Mouse (Mus musculus) lung, postnatal 0 days (tissue): ENCODE data around the gene Erg.

Source experiments
- CTCF ChIP-seq: IDR thresholded peaks from 2 replicates; pipeline ENCODE4 v1.5.1; 2016; ENCODE audit warnings: antibody characterized with exemption, mild to moderate bottlenecking
- EP300 ChIP-seq: IDR thresholded peaks from 2 replicates; pipeline ENCODE4 v1.6.1; 2016; ENCODE audit warnings: antibody characterized with exemption, mild to moderate bottlenecking, control low read depth

DNA sequence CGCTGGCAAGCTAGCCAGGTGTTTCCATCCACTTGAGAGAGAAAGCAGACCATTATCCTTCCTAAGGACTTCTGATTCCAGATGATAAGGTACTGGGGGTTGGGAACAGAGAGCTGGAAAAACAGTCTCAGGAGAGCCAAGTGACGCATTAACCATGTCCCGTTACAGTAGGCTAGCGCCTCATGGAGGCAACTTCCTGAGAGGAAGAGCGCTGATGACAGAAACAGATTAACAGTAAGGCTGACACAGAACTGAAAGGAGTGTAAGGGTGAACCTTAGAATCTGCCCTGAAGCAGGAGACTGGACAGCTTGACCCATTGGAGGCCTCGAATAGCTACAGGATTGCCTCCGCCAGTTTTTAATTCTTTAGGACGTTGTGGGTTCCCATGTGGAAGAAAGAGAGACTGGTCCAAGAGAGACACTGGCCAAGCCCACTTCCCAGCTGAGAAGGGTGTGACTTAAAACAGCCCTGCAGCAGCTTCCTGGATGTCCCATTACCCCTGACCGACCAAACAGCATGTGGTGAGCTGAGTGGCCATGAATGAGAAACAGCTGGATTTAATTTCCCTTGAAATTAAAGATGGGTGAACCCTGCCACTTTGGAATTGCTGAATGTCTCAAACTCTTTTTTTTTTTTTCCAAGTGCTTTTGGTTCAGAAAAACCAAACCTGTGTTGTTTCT lies 264.3 kb downstream of the Erg start:
- TF ChIP-seq CTCF = peak; percentile 19; the same call in 1 of the 2 replicates
- TF ChIP-seq EP300 = peak; percentile 43; the same call in 1 of the 2 replicates
